Mouse (Mus musculus): ENCODE measurements around the gene Zdhhc1. TPM values are rescaled to one million over a fixed set of nuclear protein-coding genes. Genes with fewer than 3 reads are reported as not detected.

Gene Zdhhc1
- total RNA-seq, 2 experiments from 2014 or later: 0.17 TPM; not detected in 1

DNA sequence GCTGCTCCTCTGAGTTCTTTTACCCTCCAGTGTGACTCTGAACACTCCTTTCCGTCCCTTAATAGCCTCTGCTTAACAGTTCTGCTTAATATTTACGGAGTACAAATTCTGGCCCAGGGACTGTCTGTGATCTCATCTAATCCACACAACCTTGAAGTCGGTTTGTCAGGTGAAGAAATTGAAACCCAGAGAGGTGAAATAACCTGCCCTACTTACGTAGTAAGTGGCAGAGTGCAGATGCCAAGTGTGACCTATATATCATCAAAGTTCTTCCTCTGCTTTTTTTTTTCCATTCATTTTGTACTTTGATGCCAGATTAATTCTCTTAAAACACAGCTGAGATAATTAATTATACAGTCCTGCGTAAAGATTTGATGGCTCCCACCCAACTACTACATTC lies 62.6 kb downstream of the Zdhhc1 start:
- ATAC-seq (replicated peaks; ENCODE audit: low FRiP score, poor library complexity, severe bottlenecking): no peak

DNA sequence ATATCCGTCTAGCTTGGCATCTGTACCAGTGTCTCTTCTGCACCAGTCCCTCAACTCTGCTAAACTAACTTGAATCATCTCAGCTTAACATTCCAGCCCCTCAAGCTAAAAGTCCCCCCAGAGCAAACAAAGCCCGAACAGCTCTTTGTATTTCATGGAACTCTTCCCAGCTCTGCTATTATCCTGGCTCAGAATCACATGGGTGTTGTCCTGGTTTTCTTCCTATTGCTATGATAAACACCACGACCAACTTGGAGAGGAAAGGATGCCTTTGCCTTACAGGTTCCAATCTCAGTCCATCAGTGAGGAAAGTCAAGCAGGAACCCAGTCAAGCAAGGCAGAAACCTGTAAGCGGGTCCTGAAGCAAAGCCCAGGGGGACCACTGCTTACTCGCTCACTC lies 63.2 kb downstream of the Zdhhc1 start:
- no peak for ATAC-seq (replicated peaks; ENCODE audit: low FRiP score, poor library complexity, severe bottlenecking)

DNA sequence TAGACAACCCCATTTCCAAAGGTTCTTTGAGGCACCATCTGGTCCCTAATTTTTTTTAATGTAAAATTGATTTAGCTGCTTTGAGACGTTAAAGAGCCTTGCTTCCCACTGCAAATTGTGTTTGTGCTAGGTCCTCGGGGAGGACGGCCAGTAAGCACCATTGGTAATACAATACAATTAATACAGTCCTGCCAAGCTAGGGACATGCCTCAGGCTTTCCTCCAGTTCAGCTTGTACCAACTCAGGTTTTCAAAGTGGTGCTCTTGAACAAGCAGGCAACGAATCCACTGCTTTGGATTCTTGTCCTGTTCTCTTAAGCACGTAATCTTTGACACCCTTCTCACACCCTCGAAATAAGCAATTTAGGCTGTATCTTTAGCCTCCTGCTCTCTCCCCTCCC lies 63.7 kb downstream of the Zdhhc1 start:
- no peak for ATAC-seq (replicated peaks; ENCODE audit: low FRiP score, poor library complexity, severe bottlenecking)

DNA sequence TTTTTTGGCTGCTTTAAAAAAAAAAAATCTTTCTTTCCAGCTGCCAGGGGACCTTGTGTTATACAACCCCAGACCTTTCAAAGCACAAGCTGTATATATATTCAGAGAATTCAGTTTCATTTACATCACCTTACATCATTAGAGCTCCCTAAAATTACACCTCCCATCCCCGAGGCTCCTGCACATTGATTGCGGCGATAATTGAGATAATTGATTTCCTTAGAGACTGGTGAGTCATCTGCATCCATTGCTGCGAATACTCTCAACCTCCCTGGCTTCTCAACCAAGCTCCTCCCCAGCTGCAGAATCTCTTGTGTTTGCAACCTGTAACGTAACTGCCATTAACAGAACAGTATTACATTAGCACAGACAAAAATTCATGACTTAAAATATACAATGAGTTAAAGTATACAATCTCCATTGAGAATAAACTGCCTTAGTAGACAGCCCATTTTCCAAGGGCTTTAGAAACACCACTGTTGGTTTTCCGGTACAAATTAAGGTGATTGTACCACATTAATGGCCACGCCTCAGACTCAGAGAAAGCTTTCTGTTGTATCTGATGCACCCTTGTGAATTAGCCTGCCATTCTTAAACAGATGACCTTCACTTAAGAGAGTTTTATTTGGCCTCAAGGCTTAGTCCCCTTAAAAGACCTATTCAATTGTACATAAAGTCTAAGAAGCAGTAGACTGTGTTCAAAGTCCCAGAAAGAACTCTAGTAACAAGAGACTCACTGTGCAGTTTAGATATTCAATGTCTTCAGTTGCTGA lies 64.8 kb downstream of the Zdhhc1 start:
- no peak for ATAC-seq (replicated peaks; ENCODE audit: low FRiP score, poor library complexity, severe bottlenecking)

DNA sequence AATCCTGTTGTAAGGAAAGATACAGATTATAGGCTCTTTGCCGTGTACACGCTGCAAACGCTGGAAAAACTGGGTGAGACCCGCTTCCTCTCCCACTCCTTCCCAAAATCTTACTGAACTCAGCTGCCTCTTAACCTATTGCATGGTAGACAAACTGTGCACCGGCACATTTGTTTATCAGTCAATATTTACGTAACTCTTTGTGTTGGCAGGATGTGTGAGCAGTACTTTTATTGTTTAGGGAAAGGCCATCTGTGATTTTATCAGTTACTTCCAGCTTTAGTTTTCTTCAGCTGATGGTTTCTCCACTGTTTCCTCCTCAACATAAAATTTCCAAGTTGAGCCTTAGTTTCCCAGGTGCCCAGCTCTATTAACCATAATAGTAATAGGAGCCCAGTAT lies 69.8 kb downstream of the Zdhhc1 start:
- ATAC-seq (replicated peaks; ENCODE audit: low FRiP score, poor library complexity, severe bottlenecking): no peak

Other genes starting within 250 kb of the Zdhhc1 start
- gene B3gnt9, start 241.7 kb downstream of the Zdhhc1 start, total RNA-seq (2015; ENCODE audit: low replicate concordance): not detected in 2 replicates
- gene B3gnt9, start 241.7 kb downstream of the Zdhhc1 start, total RNA-seq (2017; ENCODE audit: low replicate concordance): 0.09 TPM in 1 of 2 replicates, not detected in the other
- 2.3 and 3.5 TPM in 2 replicates for gene Tradd, start 232.3 kb downstream of the Zdhhc1 start, total RNA-seq (2015; ENCODE audit: low replicate concordance)
- gene Tradd, start 232.3 kb downstream of the Zdhhc1 start, total RNA-seq (2017; ENCODE audit: low replicate concordance): 3.6 and 5.9 TPM in 2 replicates
- 1.3 and 3.5 TPM in 2 replicates for gene Fbxl8, start 232.3 kb downstream of the Zdhhc1 start, total RNA-seq (2015; ENCODE audit: low replicate concordance)
- 0.28 and 0.94 TPM in 2 replicates for gene Fbxl8, start 232.3 kb downstream of the Zdhhc1 start, total RNA-seq (2017; ENCODE audit: low replicate concordance)
- not detected in 2 replicates for gene Hsf4, start 227.1 kb downstream of the Zdhhc1 start, total RNA-seq (2015; ENCODE audit: low replicate concordance)
- not detected in 2 replicates for gene Hsf4, start 227.1 kb downstream of the Zdhhc1 start, total RNA-seq (2017; ENCODE audit: low replicate concordance)
- not detected in 2 replicates for gene Nol3, start 220.8 kb downstream of the Zdhhc1 start, total RNA-seq (2015; ENCODE audit: low replicate concordance)
- not detected in 2 replicates for gene Nol3, start 220.8 kb downstream of the Zdhhc1 start, total RNA-seq (2017; ENCODE audit: low replicate concordance)
- 1.0 and 3.8 TPM in 2 replicates for gene 4931428F04Rik, start 207.0 kb downstream of the Zdhhc1 start, total RNA-seq (2015; ENCODE audit: low replicate concordance)
- 0.70 and 1.2 TPM in 2 replicates for gene 4931428F04Rik, start 207.0 kb downstream of the Zdhhc1 start, total RNA-seq (2017; ENCODE audit: low replicate concordance)
- gene Exoc3l, start 200.8 kb downstream of the Zdhhc1 start, total RNA-seq (2015; ENCODE audit: low replicate concordance): 0.38 and 5.9 TPM in 2 replicates
- 15.0 and 26.8 TPM in 2 replicates for gene Exoc3l, start 200.8 kb downstream of the Zdhhc1 start, total RNA-seq (2017; ENCODE audit: low replicate concordance)
- gene E2f4, start 199.2 kb downstream of the Zdhhc1 start, total RNA-seq (2015; ENCODE audit: low replicate concordance): 289 and 294 TPM in 2 replicates
- gene E2f4, start 199.2 kb downstream of the Zdhhc1 start, total RNA-seq (2017; ENCODE audit: low replicate concordance): 120 and 129 TPM in 2 replicates
- 13.8 and 17.3 TPM in 2 replicates for gene Elmo3, start 191.3 kb downstream of the Zdhhc1 start, total RNA-seq (2015; ENCODE audit: low replicate concordance)
- 22.1 and 30.7 TPM in 2 replicates for gene Elmo3, start 191.3 kb downstream of the Zdhhc1 start, total RNA-seq (2017; ENCODE audit: low replicate concordance)
- gene Lrrc29, start 170.6 kb downstream of the Zdhhc1 start, total RNA-seq (2015; ENCODE audit: low replicate concordance): 13.4 and 35.9 TPM in 2 replicates
- gene Lrrc29, start 170.6 kb downstream of the Zdhhc1 start, total RNA-seq (2017; ENCODE audit: low replicate concordance): 26.2 and 28.6 TPM in 2 replicates
- gene Tmem208, start 170.5 kb downstream of the Zdhhc1 start, total RNA-seq (2015; ENCODE audit: low replicate concordance): 51.2 and 56.3 TPM in 2 replicates
- 18.5 and 26.9 TPM in 2 replicates for gene Tmem208, start 170.5 kb downstream of the Zdhhc1 start, total RNA-seq (2017; ENCODE audit: low replicate concordance)
- 0.19 and 3.8 TPM in 2 replicates for gene Fhod1, start 148.9 kb downstream of the Zdhhc1 start, total RNA-seq (2015; ENCODE audit: low replicate concordance)
- gene Fhod1, start 148.9 kb downstream of the Zdhhc1 start, total RNA-seq (2017; ENCODE audit: low replicate concordance): 0.56 and 1.0 TPM in 2 replicates
- gene Slc9a5, start 148.1 kb downstream of the Zdhhc1 start, total RNA-seq (2015; ENCODE audit: low replicate concordance): 1.7 TPM in 1 of 2 replicates, not detected in the other
- gene Slc9a5, start 148.1 kb downstream of the Zdhhc1 start, total RNA-seq (2017; ENCODE audit: low replicate concordance): not detected in 2 replicates
- not detected in 2 replicates for gene Plekhg4, start 123.6 kb downstream of the Zdhhc1 start, total RNA-seq (2015; ENCODE audit: low replicate concordance)
- not detected in 2 replicates for gene Plekhg4, start 123.6 kb downstream of the Zdhhc1 start, total RNA-seq (2017; ENCODE audit: low replicate concordance)
- gene Kctd19, start 83.4 kb downstream of the Zdhhc1 start, total RNA-seq (2015; ENCODE audit: low replicate concordance): not detected in 2 replicates
- gene Kctd19, start 83.4 kb downstream of the Zdhhc1 start, total RNA-seq (2017; ENCODE audit: low replicate concordance): not detected in 2 replicates
- gene Lrrc36, start 83.3 kb downstream of the Zdhhc1 start, total RNA-seq (2015; ENCODE audit: low replicate concordance): 0.96 TPM in 1 of 2 replicates, not detected in the other
- gene Lrrc36, start 83.3 kb downstream of the Zdhhc1 start, total RNA-seq (2017; ENCODE audit: low replicate concordance): 0.56 and 0.85 TPM in 2 replicates
- not detected in 2 replicates for gene Tppp3, start 25.4 kb downstream of the Zdhhc1 start, total RNA-seq (2015; ENCODE audit: low replicate concordance)
- gene Tppp3, start 25.4 kb downstream of the Zdhhc1 start, total RNA-seq (2017; ENCODE audit: low replicate concordance): not detected in 2 replicates
- gene Hsd11b2, start 21.9 kb upstream of the Zdhhc1 start, total RNA-seq (2015; ENCODE audit: low replicate concordance): 2.3 TPM in 1 of 2 replicates, not detected in the other
- not detected in 2 replicates for gene Hsd11b2, start 21.9 kb upstream of the Zdhhc1 start, total RNA-seq (2017; ENCODE audit: low replicate concordance)
- gene Atp6v0d1, start 69.1 kb upstream of the Zdhhc1 start, total RNA-seq (2015; ENCODE audit: low replicate concordance): 72.8 and 90.9 TPM in 2 replicates
- 46.0 and 50.9 TPM in 2 replicates for gene Atp6v0d1, start 69.1 kb upstream of the Zdhhc1 start, total RNA-seq (2017; ENCODE audit: low replicate concordance)
- 16.3 and 17.6 TPM in 2 replicates for gene Ripor1, start 108.4 kb upstream of the Zdhhc1 start, total RNA-seq (2015; ENCODE audit: low replicate concordance)
- gene Ripor1, start 108.4 kb upstream of the Zdhhc1 start, total RNA-seq (2017; ENCODE audit: low replicate concordance): 1.7 and 2.6 TPM in 2 replicates
- 51.6 and 81.5 TPM in 2 replicates for gene Ctcf, start 139.7 kb upstream of the Zdhhc1 start, total RNA-seq (2015; ENCODE audit: low replicate concordance)
- gene Ctcf, start 139.7 kb upstream of the Zdhhc1 start, total RNA-seq (2017; ENCODE audit: low replicate concordance): 68.8 and 99.5 TPM in 2 replicates
- not detected in 2 replicates for gene Agrp, start 140.5 kb upstream of the Zdhhc1 start, total RNA-seq (2015; ENCODE audit: low replicate concordance)
- not detected in 2 replicates for gene Agrp, start 140.5 kb upstream of the Zdhhc1 start, total RNA-seq (2017; ENCODE audit: low replicate concordance)
- gene Carmil2, start 189.4 kb upstream of the Zdhhc1 start, total RNA-seq (2015; ENCODE audit: low replicate concordance): 3.1 TPM in 2 replicates
- 2.5 and 3.5 TPM in 2 replicates for gene Carmil2, start 189.4 kb upstream of the Zdhhc1 start, total RNA-seq (2017; ENCODE audit: low replicate concordance)
- 7.1 and 12.5 TPM in 2 replicates for gene Acd, start 204.2 kb upstream of the Zdhhc1 start, total RNA-seq (2015; ENCODE audit: low replicate concordance)
- gene Acd, start 204.2 kb upstream of the Zdhhc1 start, total RNA-seq (2017; ENCODE audit: low replicate concordance): 1.7 and 7.8 TPM in 2 replicates
- gene Pard6a, start 204.2 kb upstream of the Zdhhc1 start, total RNA-seq (2015; ENCODE audit: low replicate concordance): 2.1 TPM in 1 of 2 replicates, not detected in the other
- 0.56 and 1.5 TPM in 2 replicates for gene Pard6a, start 204.2 kb upstream of the Zdhhc1 start, total RNA-seq (2017; ENCODE audit: low replicate concordance)
- gene 4933405L10Rik, start 210.8 kb upstream of the Zdhhc1 start, total RNA-seq (2015; ENCODE audit: low replicate concordance): not detected in 2 replicates
- gene 4933405L10Rik, start 210.8 kb upstream of the Zdhhc1 start, total RNA-seq (2017; ENCODE audit: low replicate concordance): not detected in 2 replicates
- gene Enkd1, start 211.3 kb upstream of the Zdhhc1 start, total RNA-seq (2015; ENCODE audit: low replicate concordance): 2.1 and 2.5 TPM in 2 replicates
- 2.7 and 7.0 TPM in 2 replicates for gene Enkd1, start 211.3 kb upstream of the Zdhhc1 start, total RNA-seq (2017; ENCODE audit: low replicate concordance)

Measured in erythroblast, adult 5-6 weeks (primary cell).